Mouse (Mus musculus) C2C12 (cell line): ENCODE measurements around the gene 2010300C02Rik.

ENCODE experiments used
- CEBPB ChIP-seq: IDR thresholded peaks from one replicate; pipeline ENCODE4 v1.6.1; 2011; ENCODE audit warnings: low read depth, mild to moderate bottlenecking, control low read depth, moderate library complexity
- CTCF ChIP-seq: IDR thresholded peaks from one replicate; pipeline ENCODE4 v1.5.1; 2011; ENCODE audit not compliant: control insufficient read depth, insufficient read depth, insufficient read length
- FOSL1 ChIP-seq: IDR thresholded peaks from one replicate; pipeline ENCODE4 v1.8.0; 2011; ENCODE audit warnings: mild to moderate bottlenecking, low read length; ENCODE audit not compliant: poor library complexity, insufficient read depth, severe bottlenecking
- MAX ChIP-seq: IDR thresholded peaks from one replicate; pipeline ENCODE4 v1.6.1; 2011; ENCODE audit warnings: mild to moderate bottlenecking, control low read depth
- MYOG ChIP-seq: IDR thresholded peaks from one replicate; pipeline ENCODE4 v1.6.1; 2011; ENCODE audit not compliant: control insufficient read depth, insufficient read length; ENCODE audit errors: extremely low read depth
- USF1 ChIP-seq: IDR thresholded peaks from one replicate; pipeline ENCODE4 v1.6.1; 2011; ENCODE audit warnings: low read depth, mild to moderate bottlenecking, control low read depth, moderate library complexity

- TF ChIP-seq CTCF (no peak), MYOG (no peak), USF1 (no peak), CEBPB (no peak), FOSL1 (no peak), MAX (no peak)
Measured at GRCm38 (mm10) chr1:37687515-37687914, 32.4 kb downstream of the 2010300C02Rik start.
